Mouse (Mus musculus) frontal cortex, postnatal 25 days (tissue): ENCODE measurements around the gene Map4k5.

Source experiments
- DNase-seq, 2 experiments: peaks; one replicate each; pipeline ENCODE4 v3.0.0; 2022; ENCODE audit warnings: low spot score in 2 of 2

The Map4k5 gene

DNA sequence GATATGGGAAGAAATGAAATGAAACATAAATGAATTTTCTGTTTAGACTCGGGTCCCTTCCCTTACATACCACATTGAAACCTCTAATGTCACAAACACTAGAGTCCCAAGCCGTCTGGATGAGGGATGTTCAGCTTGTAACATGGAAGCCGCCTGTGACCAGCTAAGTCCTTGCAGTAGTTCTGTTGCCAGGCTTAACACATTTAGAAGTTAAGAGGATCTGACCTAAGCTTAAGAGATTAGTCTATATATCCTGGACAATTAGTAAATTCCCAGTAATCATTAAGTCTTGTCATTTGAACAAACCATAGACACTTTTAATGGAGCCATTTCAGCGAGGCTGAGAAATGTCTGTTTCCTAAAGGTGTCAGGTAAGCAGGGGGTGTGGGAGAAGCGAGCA, 137.0 kb downstream of the Map4k5 start:
- no peak for DNase-seq

DNA sequence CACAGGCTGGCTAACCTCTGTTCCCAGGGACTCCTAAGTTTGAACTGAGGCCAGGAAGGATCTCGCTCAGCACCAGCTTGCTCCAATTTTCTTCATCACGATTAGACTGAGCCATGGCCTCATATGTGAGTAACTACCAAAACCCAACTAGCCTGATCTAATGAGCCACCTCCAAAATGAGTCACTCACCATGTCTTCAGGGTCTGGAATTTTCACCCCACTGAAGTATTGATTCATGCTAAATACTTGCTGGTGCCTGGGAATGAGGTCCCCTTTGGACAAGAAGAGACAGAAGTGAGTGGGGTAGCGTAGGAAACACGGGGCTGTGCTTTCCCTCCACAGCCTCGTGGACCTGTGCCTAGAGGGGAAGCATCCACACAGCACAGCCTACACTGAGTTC, 139.1 kb downstream of the Map4k5 start:
- DNase-seq: no peak
